Mouse (Mus musculus) bone marrow, adult 2 months (tissue): ENCODE results near the gene Tubb2b.

ENCODE experiments used
- CTCF ChIP-seq: fragments of 200-500 bp; IDR thresholded peaks from 2 replicates; pipeline ENCODE4 v1.5.1; 2011; ENCODE audit warnings: low read length, control low read depth; ENCODE audit not compliant: control insufficient read depth, insufficient read depth
- POLR2A ChIP-seq: fragments of 200-500 bp; IDR thresholded peaks from 2 replicates; pipeline ENCODE4 v1.6.1; 2011; ENCODE audit warnings: low read depth, mild to moderate bottlenecking, control low read depth, low read length, borderline replicate concordance; ENCODE audit not compliant: control insufficient read depth

DNA sequence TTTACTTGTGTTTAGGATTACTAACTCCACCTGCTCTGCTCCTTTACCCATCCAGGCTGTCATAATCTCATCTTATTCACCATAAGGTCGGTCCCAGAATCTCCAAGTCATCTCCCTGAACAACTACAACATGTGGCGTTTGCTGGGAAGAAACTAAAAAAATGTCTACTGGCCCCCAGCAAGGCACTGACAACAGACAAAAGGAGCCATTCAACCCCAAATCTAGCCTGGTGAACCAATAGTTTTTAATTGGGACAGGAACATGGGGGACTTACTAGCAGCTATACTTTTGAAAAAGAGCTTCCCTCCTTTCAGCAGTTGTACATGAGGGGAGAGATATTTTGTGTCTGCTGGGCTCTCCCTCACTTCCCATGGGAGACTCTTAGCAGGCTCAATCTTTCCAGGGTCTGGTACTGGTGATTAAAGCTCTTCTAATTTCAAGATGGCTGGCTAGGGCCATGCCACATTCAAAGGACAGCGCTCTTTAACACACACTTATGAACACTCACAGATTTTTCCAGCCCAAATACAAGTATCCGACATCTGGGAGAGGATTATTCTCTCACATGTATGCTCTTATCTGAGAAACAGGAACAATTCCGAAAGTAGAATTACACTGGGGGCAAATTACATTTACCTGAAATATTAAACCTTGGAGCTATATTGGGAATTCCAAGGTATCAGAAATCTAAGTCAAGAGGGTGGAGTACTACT is 19.4 kb upstream of the Tubb2b start:
- no peak for TF ChIP-seq POLR2A
- TF ChIP-seq CTCF = no peak
